Mouse (Mus musculus): ENCODE measurements at regions not wholly inside any gene's neighbourhood (a gene's known extent, or its start where the extent isn't known, plus 50 kb on each side); places are given as distances from the start of the nearest gene placed in this dataset.
"Not testable (repeated sequence)": the region's sequence is repeated elsewhere in the genome, so short reads cannot be mapped to it uniquely, and the experiment has no call there.

GRCm38 (mm10) chr13:57169621-57170020 lies 273.8 kb upstream of the Trpc7 start:
- DNase-seq, result no peak

- DNase-seq, result no peak
Observed at GRCm38 (mm10) chr13:57165367-57165766, 269.6 kb upstream of the Trpc7 start.

- no peak for DNase-seq
Observed at GRCm38 (mm10) chr13:57152787-57153186, 257.0 kb upstream of the Trpc7 start.

- DNase-seq, result no peak
Observed at GRCm38 (mm10) chr13:57147623-57148022, 251.8 kb upstream of the Trpc7 start.

- no peak for DNase-seq
Observed at GRCm38 (mm10) chr13:57146708-57147107, 250.9 kb upstream of the Trpc7 start.

GRCm38 (mm10) chr13:57145782-57146181 lies 250.0 kb upstream of the Trpc7 start:
- DNase-seq, result no peak

GRCm38 (mm10) chr13:57142851-57143250 lies 247.1 kb upstream of the Trpc7 start:
- DNase-seq, result no peak

- DNase-seq, result no peak
Observed at GRCm38 (mm10) chr13:57142441-57142840, 246.6 kb upstream of the Trpc7 start.

GRCm38 (mm10) chr13:57115936-57116335 lies 220.1 kb upstream of the Trpc7 start:
- no peak for DNase-seq

- no peak for DNase-seq
Observed at GRCm38 (mm10) chr13:57107956-57108355, 212.2 kb upstream of the Trpc7 start.

GRCm38 (mm10) chr13:57099601-57100000 lies 203.8 kb upstream of the Trpc7 start:
- DNase-seq, result no peak

- DNase-seq, result no peak
Observed at GRCm38 (mm10) chr13:57091886-57092285, 196.1 kb upstream of the Trpc7 start.

GRCm38 (mm10) chr13:57089381-57090075 lies 193.7 kb upstream of the Trpc7 start:
- no peak for DNase-seq

GRCm38 (mm10) chr13:57087966-57088365 lies 192.2 kb upstream of the Trpc7 start:
- DNase-seq, result no peak

- DNase-seq, result no peak
Observed at GRCm38 (mm10) chr13:57087398-57087797, 191.6 kb upstream of the Trpc7 start.

GRCm38 (mm10) chr13:57083751-57084150 lies 188.0 kb upstream of the Trpc7 start:
- DNase-seq, result no peak

- DNase-seq, result no peak
Observed at GRCm38 (mm10) chr13:57070479-57070878, 174.7 kb upstream of the Trpc7 start.

- DNase-seq, result no peak
Observed at GRCm38 (mm10) chr13:57061656-57062055, 165.9 kb upstream of the Trpc7 start.

- DNase-seq, result no peak
Observed at GRCm38 (mm10) chr13:57061074-57061473, 165.3 kb upstream of the Trpc7 start.

- DNase-seq, result no peak
Observed at GRCm38 (mm10) chr13:57056786-57057185, 161.0 kb upstream of the Trpc7 start.

GRCm38 (mm10) chr13:57055409-57056195 lies 159.8 kb upstream of the Trpc7 start:
- DNase-seq, result no peak

GRCm38 (mm10) chr13:57053361-57053760 lies 157.6 kb upstream of the Trpc7 start:
- no peak for DNase-seq

- not testable (repeated sequence) for DNase-seq
Observed at GRCm38 (mm10) chr13:57046130-57046529, 150.3 kb upstream of the Trpc7 start.

- DNase-seq, result no peak
Observed at GRCm38 (mm10) chr13:57044455-57044854, 148.7 kb upstream of the Trpc7 start.
